In genomic region chr1:181151541-181151940, GRCm38 (mm10) we compare ENCODE assay signal across 7 mouse cellular contexts. TPM values are rescaled to one million over a fixed set of nuclear protein-coding genes. Genes with fewer than 3 reads are reported as not detected.
DNase-seq lines count a peak whose midpoint lies in the region; ATAC-seq lines count a peak whose summit lies in the region.

No protein-coding gene starts in this region.

- peak overlapping the region; percentile 94 for H3K4me3 ChIP-seq in megakaryocyte, embryonic 14.5 days (replicated peaks)
- H3K4me3 ChIP-seq in embryonic facial prominence, embryonic 15.5 days (replicated peaks) = peak overlapping the region; percentile 67
- H3K4me3 ChIP-seq in limb, embryonic 11.5 days (ENCODE audit: low read depth, low read length) = peak overlapping the region; percentile 88
- H3K4me3 ChIP-seq in stomach, embryonic 15.5 days (replicated peaks) = peak overlapping the region; percentile 87

- peak overlapping the region; percentile 89; the same call in 1 of the 2 replicates for H3K27ac ChIP-seq in embryonic facial prominence, embryonic 15.5 days (replicated peaks)
- H3K27ac ChIP-seq in limb, embryonic 11.5 days (replicated peaks; ENCODE audit: low read depth, low read length) = no peak overlapping the region
- H3K27ac ChIP-seq in stomach, embryonic 15.5 days = no peak overlapping the region

- no peak for ATAC-seq in megakaryocyte, adult 5-6 weeks (ENCODE audit: poor library complexity, severe bottlenecking)
- no peak for ATAC-seq in embryonic facial prominence, embryonic 15.5 days (ENCODE audit: insufficient number of reproducible peaks, low FRiP score, low TSS enrichment, low read depth)
- ATAC-seq in limb, embryonic 11.5 days (ENCODE audit: insufficient number of reproducible peaks, low FRiP score, low TSS enrichment, low read depth) = no peak
- ATAC-seq in stomach, embryonic 15.5 days (ENCODE audit: insufficient read depth, low FRiP score, low read depth) = no peak

- no peaks in the 10 kb centered on the region for H3K27me3 ChIP-seq in megakaryocyte, embryonic 14.5 days (replicated peaks)
- no peaks in the 10 kb centered on the region for H3K27me3 ChIP-seq in embryonic facial prominence, embryonic 15.5 days
- H3K27me3 ChIP-seq in limb, embryonic 11.5 days (ENCODE audit: control insufficient read depth, insufficient read depth, low read length) = no peaks in the 10 kb centered on the region
- no peaks in the 10 kb centered on the region for H3K27me3 ChIP-seq in stomach, embryonic 15.5 days (replicated peaks)

- H3K4me1 ChIP-seq in megakaryocyte, embryonic 14.5 days = peaks cover 50% of the 10 kb centered on the region
- H3K4me1 ChIP-seq in embryonic facial prominence, embryonic 15.5 days = peaks cover 10% of the 10 kb centered on the region
- no peaks in the 10 kb centered on the region for H3K4me1 ChIP-seq in limb, embryonic 11.5 days (ENCODE audit: control insufficient read depth, insufficient read depth, low read length)
- no peaks in the 10 kb centered on the region for H3K4me1 ChIP-seq in stomach, embryonic 15.5 days

- H3K4me2 ChIP-seq in embryonic facial prominence, embryonic 15.5 days (replicated peaks) = peak overlapping the region; percentile 55
- H3K4me2 ChIP-seq in limb, embryonic 11.5 days (ENCODE audit: low read depth, severe bottlenecking) = peak overlapping the region; percentile 70
- H3K4me2 ChIP-seq in stomach, embryonic 15.5 days = peak overlapping the region; percentile 63

- H3K36me3 ChIP-seq in megakaryocyte, embryonic 14.5 days (replicated peaks; ENCODE audit: low read length) = peaks cover 30% of the 10 kb centered on the region
- H3K36me3 ChIP-seq in embryonic facial prominence, embryonic 15.5 days = peaks cover 16% of the 10 kb centered on the region; the same call in 1 of the 2 replicates
- no peaks in the 10 kb centered on the region for H3K36me3 ChIP-seq in limb, embryonic 11.5 days (ENCODE audit: control insufficient read depth, insufficient read depth, low read length)
- H3K36me3 ChIP-seq in stomach, embryonic 15.5 days = 0 out of 2 replicates have a peak, but pooled peaks cover 4% of the 10 kb centered on the region

- H3K9me3 ChIP-seq in megakaryocyte, embryonic 14.5 days = no peaks in the 10 kb centered on the region
- no peaks in the 10 kb centered on the region for H3K9me3 ChIP-seq in embryonic facial prominence, embryonic 15.5 days (replicated peaks)
- no peaks in the 10 kb centered on the region for H3K9me3 ChIP-seq in limb, embryonic 11.5 days (ENCODE audit: control insufficient read depth, low read length)
- no peaks in the 10 kb centered on the region for H3K9me3 ChIP-seq in stomach, embryonic 15.5 days

- peak overlapping the region; percentile 81 for H3K9ac ChIP-seq in embryonic facial prominence, embryonic 15.5 days
- peak overlapping the region; percentile 92 for H3K9ac ChIP-seq in limb, embryonic 11.5 days (ENCODE audit: low read length)
- H3K9ac ChIP-seq in stomach, embryonic 15.5 days = peak overlapping the region; percentile 82

- WGBS in embryonic facial prominence, embryonic 15.5 days = 24% methylated on average over 5 of the region's 5 CpGs
- 45% methylated on average over 5 of the region's 5 CpGs for WGBS in limb, embryonic 11.5 days
- 31% methylated on average over 5 of the region's 5 CpGs for WGBS in stomach, embryonic 15.5 days

- intact Hi-C loops in left cerebral cortex, postnatal 25 days (cut with DNase I) = no loop called here
- intact Hi-C loops in left cerebral cortex, postnatal 14 days (cut with DNase I) = no loop called here

- DNase-seq in limb, embryonic 11.5 days (ENCODE audit: low spot score) = no peak
- no peak for DNase-seq in left cerebral cortex, postnatal 25 days (ENCODE audit: low spot score in 2 of 2)
- DNase-seq in left cerebral cortex, postnatal 14 days (ENCODE audit: low spot score in 2 of 2) = no peak

RNA-seq across cellular contexts. Expression of gene Cnih4, which starts 7.0 kb away (rescaled TPM):
- polyA plus RNA-seq in megakaryocyte, embryonic 14.5 days (2012; ENCODE audit: insufficient read depth, low replicate concordance) = 2.6 and 17.4 TPM in 2 replicates
- total RNA-seq in megakaryocyte, adult 5-6 weeks (2015) = 95.3 and 111 TPM in 2 replicates
- total RNA-seq in megakaryocyte, adult 5-6 weeks (2017) = 147 and 148 TPM in 2 replicates
- 101 and 109 TPM in 2 replicates for polyA plus RNA-seq in embryonic facial prominence, embryonic 15.5 days (2015; fragmentation: Nextera tagmentation; extraction: Ambion mirVana)
- polyA plus RNA-seq in limb, embryonic 11.5 days (2014; fragmentation: Nextera tagmentation; extraction: Ambion mirVana) = 81.8 and 89.4 TPM in 2 replicates
- polyA plus RNA-seq in stomach, embryonic 15.5 days (2015; fragmentation: Nextera tagmentation; extraction: Ambion mirVana) = 120 and 125 TPM in 2 replicates
- 10 to 100 TPM; 26.8 to 27.9 TPM for total RNA-seq in left cerebral cortex, postnatal 25 days (2021)
- total RNA-seq in left cerebral cortex, postnatal 14 days (2021) = 10 to 100 TPM; 20.8 to 22.0 TPM

RNA-seq across cellular contexts. Expression of gene Nvl, which starts 7.5 kb away (rescaled TPM):
- 2.5 and 4.2 TPM in 2 replicates for polyA plus RNA-seq in megakaryocyte, embryonic 14.5 days (2012; ENCODE audit: insufficient read depth, low replicate concordance)
- 19.8 and 22.7 TPM in 2 replicates for total RNA-seq in megakaryocyte, adult 5-6 weeks (2015)
- 14.0 and 18.1 TPM in 2 replicates for total RNA-seq in megakaryocyte, adult 5-6 weeks (2017)
- polyA plus RNA-seq in embryonic facial prominence, embryonic 15.5 days (2015; fragmentation: Nextera tagmentation; extraction: Ambion mirVana) = 30.1 and 35.9 TPM in 2 replicates
- polyA plus RNA-seq in limb, embryonic 11.5 days (2014; fragmentation: Nextera tagmentation; extraction: Ambion mirVana) = 45.0 and 48.0 TPM in 2 replicates
- polyA plus RNA-seq in stomach, embryonic 15.5 days (2015; fragmentation: Nextera tagmentation; extraction: Ambion mirVana) = 26.4 and 27.9 TPM in 2 replicates
- total RNA-seq in left cerebral cortex, postnatal 25 days (2021) = 10 to 100 TPM; 28.6 to 35.7 TPM
- total RNA-seq in left cerebral cortex, postnatal 14 days (2021) = 10 to 100 TPM; 28.9 to 32.4 TPM
